Mouse (Mus musculus): ENCODE results near the gene Rnls. TPM values are rescaled to one million over a fixed set of nuclear protein-coding genes. Genes with fewer than 3 reads are reported as not detected.

The Rnls gene
- polyA plus RNA-seq, 1 experiment from 2014 or later: 8.3 TPM

DNA sequence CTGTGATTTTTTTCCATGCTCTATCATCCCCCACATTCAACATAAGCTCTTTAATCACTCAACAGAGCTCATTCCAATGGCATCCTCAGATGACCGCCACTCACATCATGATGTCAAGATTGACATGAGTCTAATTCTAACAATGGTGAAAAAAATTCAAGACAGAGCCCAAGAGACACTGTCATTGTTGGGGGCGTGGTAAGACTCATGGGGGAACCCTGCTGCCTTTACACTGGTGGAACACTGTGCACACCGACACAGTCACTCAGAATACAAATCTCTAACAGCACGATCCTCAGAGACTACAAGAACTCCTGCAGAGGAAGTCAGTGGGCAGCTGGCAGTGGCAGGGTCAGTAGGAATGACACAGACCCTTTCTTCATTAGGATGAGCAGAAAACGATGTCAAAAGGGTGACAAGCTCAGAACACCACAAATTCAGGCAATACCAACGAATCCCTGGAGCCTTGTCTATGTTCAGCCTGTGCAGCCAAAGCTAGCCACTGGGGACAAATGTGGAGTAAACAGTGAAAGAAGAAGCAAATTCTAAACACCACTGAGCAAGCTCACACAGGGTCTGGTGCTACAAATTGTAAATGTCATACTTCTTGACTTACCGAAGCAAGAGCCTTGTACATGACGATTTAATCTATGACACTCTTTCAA is 277.3 kb downstream of the Rnls start:
- no peak for TF ChIP-seq CTCF (IDR thresholded peaks at IDR 0.05; ENCODE audit: low read depth)
- Histone ChIP-seq H3K36me3 (ENCODE audit: control insufficient read depth, insufficient read depth) (no peaks in the 10 kb centered on the region), H3K9ac (ENCODE audit: low read depth, low read length) (no peak overlapping the region), H3K27me3 (replicated peaks; ENCODE audit: control insufficient read depth, insufficient read depth, low read length) (no peaks in the 10 kb centered on the region), H3K4me2 (replicated peaks; ENCODE audit: low read depth) (no peak overlapping the region), H3K4me1 (replicated peaks; ENCODE audit: control insufficient read depth, insufficient read depth, low read length) (no peaks in the 10 kb centered on the region), H3K27ac (ENCODE audit: low read depth, low read length) (no peak overlapping the region), H3K9me3 (ENCODE audit: control insufficient read depth) (no peaks in the 10 kb centered on the region), H3K4me3 (ENCODE audit: low read depth, low read length) (no peak overlapping the region)
- no peak for ATAC-seq
- WGBS: 83% methylated on average over 8 of the region's 8 CpGs

DNA sequence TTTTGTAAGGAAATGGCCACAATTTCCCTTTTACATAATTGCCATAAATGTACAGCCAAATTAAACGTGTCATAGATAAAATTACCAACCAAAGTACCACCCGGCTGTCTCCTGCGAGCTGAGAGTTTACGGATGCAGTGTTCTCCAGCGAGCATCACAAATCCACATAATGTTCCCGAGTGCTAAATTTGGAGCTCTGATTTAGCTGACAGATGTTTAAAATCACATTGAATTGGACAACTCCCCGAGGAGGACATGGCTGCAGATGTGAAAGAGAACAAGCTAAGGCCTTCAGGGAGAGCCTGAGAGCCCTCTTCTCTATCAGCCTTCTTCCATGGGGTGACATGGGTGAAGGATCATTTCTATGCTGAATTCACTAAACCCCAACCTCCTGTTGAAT is 278.3 kb downstream of the Rnls start:
- no peak overlapping the region for H3K9ac ChIP-seq (ENCODE audit: low read depth, low read length)
- H3K27me3 ChIP-seq (replicated peaks; ENCODE audit: control insufficient read depth, insufficient read depth, low read length): no peaks in the 10 kb centered on the region
- ATAC-seq: no peak
- H3K36me3 ChIP-seq (ENCODE audit: control insufficient read depth, insufficient read depth): no peaks in the 10 kb centered on the region
- 62% methylated on average over 7 of the region's 7 CpGs for whole genome bisulfite sequencing
- no peaks in the 10 kb centered on the region for H3K4me1 ChIP-seq (replicated peaks; ENCODE audit: control insufficient read depth, insufficient read depth, low read length)
- H3K27ac ChIP-seq (ENCODE audit: low read depth, low read length): no peak overlapping the region
- H3K4me3 ChIP-seq (ENCODE audit: low read depth, low read length): no peak overlapping the region
- TF ChIP-seq CTCF (IDR thresholded peaks at IDR 0.05; ENCODE audit: low read depth): no peak
- H3K4me2 ChIP-seq (replicated peaks; ENCODE audit: low read depth): no peak overlapping the region
- no peaks in the 10 kb centered on the region for H3K9me3 ChIP-seq (ENCODE audit: control insufficient read depth)

GRCm38 (mm10) chr19:33110404-33110803 is 281.7 kb downstream of the Rnls start:
- Histone ChIP-seq H3K4me3 (ENCODE audit: low read depth, low read length) (no peak overlapping the region), H3K9ac (ENCODE audit: low read depth, low read length) (no peak overlapping the region), H3K9me3 (ENCODE audit: control insufficient read depth) (no peaks in the 10 kb centered on the region), H3K4me1 (replicated peaks; ENCODE audit: control insufficient read depth, insufficient read depth, low read length) (no peaks in the 10 kb centered on the region), H3K27ac (ENCODE audit: low read depth, low read length) (no peak overlapping the region), H3K27me3 (replicated peaks; ENCODE audit: control insufficient read depth, insufficient read depth, low read length) (no peaks in the 10 kb centered on the region), H3K36me3 (ENCODE audit: control insufficient read depth, insufficient read depth) (no peaks in the 10 kb centered on the region), H3K4me2 (replicated peaks; ENCODE audit: low read depth) (no peak overlapping the region)
- TF ChIP-seq CTCF (IDR thresholded peaks at IDR 0.05; ENCODE audit: low read depth): no peak
- WGBS: 82% methylated on average over 9 of the region's 9 CpGs
- no peak for ATAC-seq

GRCm38 (mm10) chr19:33109941-33110371 is 282.1 kb downstream of the Rnls start:
- Histone ChIP-seq H3K4me1 (replicated peaks; ENCODE audit: control insufficient read depth, insufficient read depth, low read length) (no peaks in the 10 kb centered on the region), H3K4me3 (ENCODE audit: low read depth, low read length) (no peak overlapping the region), H3K27ac (ENCODE audit: low read depth, low read length) (no peak overlapping the region), H3K36me3 (ENCODE audit: control insufficient read depth, insufficient read depth) (no peaks in the 10 kb centered on the region), H3K9ac (ENCODE audit: low read depth, low read length) (no peak overlapping the region), H3K9me3 (ENCODE audit: control insufficient read depth) (no peaks in the 10 kb centered on the region), H3K27me3 (replicated peaks; ENCODE audit: control insufficient read depth, insufficient read depth, low read length) (no peaks in the 10 kb centered on the region), H3K4me2 (replicated peaks; ENCODE audit: low read depth) (no peak overlapping the region)
- TF ChIP-seq CTCF (IDR thresholded peaks at IDR 0.05; ENCODE audit: low read depth): no peak
- no peak for ATAC-seq
- WGBS: 59% methylated on average over 6 of the region's 6 CpGs

DNA sequence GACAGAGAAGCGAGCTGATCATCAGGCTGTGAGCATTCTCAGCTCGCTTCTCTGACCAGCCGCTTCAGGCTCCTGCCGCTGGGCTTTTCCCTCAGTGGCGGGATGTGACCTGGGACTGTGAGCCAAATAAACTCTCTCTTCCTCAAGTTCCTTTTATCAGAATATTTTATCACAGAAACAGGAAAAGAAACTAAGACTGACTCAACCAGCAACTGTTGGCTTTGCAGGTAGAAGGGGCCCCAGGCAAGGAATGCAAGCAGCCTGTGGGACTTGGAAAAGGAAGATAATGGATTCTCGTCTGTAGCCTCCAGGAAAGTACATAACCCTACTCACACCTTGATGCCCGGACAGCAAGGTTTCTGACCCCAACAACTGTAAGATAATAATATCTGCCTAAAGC is 283.0 kb downstream of the Rnls start:
- WGBS: 62% methylated on average over 7 of the region's 7 CpGs
- Histone ChIP-seq H3K27ac (ENCODE audit: low read depth, low read length) (no peak overlapping the region), H3K4me1 (replicated peaks; ENCODE audit: control insufficient read depth, insufficient read depth, low read length) (no peaks in the 10 kb centered on the region), H3K27me3 (replicated peaks; ENCODE audit: control insufficient read depth, insufficient read depth, low read length) (no peaks in the 10 kb centered on the region), H3K4me3 (ENCODE audit: low read depth, low read length) (no peak overlapping the region), H3K9ac (ENCODE audit: low read depth, low read length) (no peak overlapping the region), H3K9me3 (ENCODE audit: control insufficient read depth) (no peaks in the 10 kb centered on the region), H3K4me2 (replicated peaks; ENCODE audit: low read depth) (no peak overlapping the region), H3K36me3 (ENCODE audit: control insufficient read depth, insufficient read depth) (no peaks in the 10 kb centered on the region)
- no peak for ATAC-seq
- no peak for TF ChIP-seq CTCF (IDR thresholded peaks at IDR 0.05; ENCODE audit: low read depth)

DNA sequence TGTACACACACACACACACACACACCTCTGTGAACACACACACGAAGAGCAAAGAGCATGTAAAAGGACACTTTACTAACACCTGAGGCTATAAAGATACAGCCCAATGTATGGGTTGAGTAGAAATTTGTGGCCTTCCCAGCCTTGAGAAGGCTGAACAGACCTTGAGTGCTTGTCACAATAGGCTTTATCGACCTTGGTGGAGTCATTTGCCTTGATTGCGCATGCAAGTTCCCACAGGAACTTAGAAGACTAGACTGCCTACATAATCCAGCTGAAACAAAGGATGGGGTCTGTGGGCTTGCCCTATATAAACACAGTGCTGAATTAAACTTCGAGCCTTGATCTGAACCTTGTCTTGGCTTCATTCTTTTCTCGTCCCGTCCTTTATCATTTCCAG is 288.2 kb downstream of the Rnls start:
- H3K9me3 ChIP-seq (ENCODE audit: control insufficient read depth): no peaks in the 10 kb centered on the region
- ATAC-seq: no peak
- no peak overlapping the region for H3K4me2 ChIP-seq (replicated peaks; ENCODE audit: low read depth)
- WGBS: 92% methylated on average over 6 of the region's 6 CpGs
- no peaks in the 10 kb centered on the region for H3K4me1 ChIP-seq (replicated peaks; ENCODE audit: control insufficient read depth, insufficient read depth, low read length)
- no peak overlapping the region for H3K27ac ChIP-seq (ENCODE audit: low read depth, low read length)
- TF ChIP-seq CTCF (IDR thresholded peaks at IDR 0.05; ENCODE audit: low read depth): no peak
- no peak overlapping the region for H3K4me3 ChIP-seq (ENCODE audit: low read depth, low read length)
- no peaks in the 10 kb centered on the region for H3K36me3 ChIP-seq (ENCODE audit: control insufficient read depth, insufficient read depth)
- H3K9ac ChIP-seq (ENCODE audit: low read depth, low read length): no peak overlapping the region
- H3K27me3 ChIP-seq (replicated peaks; ENCODE audit: control insufficient read depth, insufficient read depth, low read length): no peaks in the 10 kb centered on the region

DNA sequence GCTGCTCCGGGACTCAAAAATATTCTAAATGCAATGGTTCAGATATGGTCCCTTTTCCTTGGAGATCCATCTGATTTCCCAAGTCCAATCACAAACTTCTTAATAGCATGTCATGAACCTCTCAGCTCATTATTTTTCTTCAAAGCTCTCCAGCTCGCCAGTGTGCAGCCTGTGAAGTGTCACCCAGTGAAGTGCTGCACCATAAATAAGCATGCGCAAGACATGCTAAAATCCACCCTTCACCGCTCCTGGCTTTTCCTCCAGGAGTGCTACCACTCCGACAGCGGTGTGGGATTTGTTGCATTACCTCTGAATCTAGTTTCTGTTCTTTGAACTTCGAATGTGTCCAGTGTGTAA is 289.3 kb downstream of the Rnls start:
- no peak for ATAC-seq

More for the DNA sequence above, 289.3 kb downstream of the Rnls start:
- WGBS: 71% methylated on average over 7 of the region's 7 CpGs
- TF ChIP-seq CTCF (IDR thresholded peaks at IDR 0.05; ENCODE audit: low read depth): no peak
- no peaks in the 10 kb centered on the region for H3K27me3 ChIP-seq (replicated peaks; ENCODE audit: control insufficient read depth, insufficient read depth, low read length)
- H3K4me2 ChIP-seq (replicated peaks; ENCODE audit: low read depth): no peak overlapping the region
- H3K36me3 ChIP-seq (ENCODE audit: control insufficient read depth, insufficient read depth): no peaks in the 10 kb centered on the region
- no peak overlapping the region for H3K9ac ChIP-seq (ENCODE audit: low read depth, low read length)
- H3K4me3 ChIP-seq (ENCODE audit: low read depth, low read length): no peak overlapping the region
- H3K4me1 ChIP-seq (replicated peaks; ENCODE audit: control insufficient read depth, insufficient read depth, low read length): no peaks in the 10 kb centered on the region
- no peak overlapping the region for H3K27ac ChIP-seq (ENCODE audit: low read depth, low read length)
- H3K9me3 ChIP-seq (ENCODE audit: control insufficient read depth): no peaks in the 10 kb centered on the region
